Mouse (Mus musculus) cerebellum, adult 11 months (tissue): ENCODE results near the gene Dbnl.

Experiments used
- DNase-seq: peaks from one replicate; pipeline ENCODE4 v3.0.0; 2022

Gene Dbnl

DNA sequence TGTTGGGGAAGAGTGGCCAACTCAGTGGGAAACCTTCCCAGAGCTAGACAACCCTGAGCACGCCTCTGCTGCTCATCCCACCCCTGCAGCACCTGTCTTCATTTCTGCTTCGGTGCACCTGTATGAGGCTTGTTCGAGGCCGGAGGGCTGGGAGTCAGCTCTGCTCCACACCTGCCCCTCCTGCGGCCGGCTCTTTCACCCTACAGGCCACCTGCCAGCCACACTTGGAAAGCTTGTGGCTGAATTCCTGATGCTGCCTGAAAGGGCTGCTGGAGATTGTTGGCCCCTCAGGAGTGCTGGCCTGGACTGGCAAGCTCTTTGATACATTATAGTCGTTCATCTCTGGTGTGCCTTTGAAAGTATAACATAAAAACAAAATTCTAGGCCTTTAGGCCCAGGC, 52.1 kb downstream of the Dbnl start:
- DNase-seq: no peak

DNA sequence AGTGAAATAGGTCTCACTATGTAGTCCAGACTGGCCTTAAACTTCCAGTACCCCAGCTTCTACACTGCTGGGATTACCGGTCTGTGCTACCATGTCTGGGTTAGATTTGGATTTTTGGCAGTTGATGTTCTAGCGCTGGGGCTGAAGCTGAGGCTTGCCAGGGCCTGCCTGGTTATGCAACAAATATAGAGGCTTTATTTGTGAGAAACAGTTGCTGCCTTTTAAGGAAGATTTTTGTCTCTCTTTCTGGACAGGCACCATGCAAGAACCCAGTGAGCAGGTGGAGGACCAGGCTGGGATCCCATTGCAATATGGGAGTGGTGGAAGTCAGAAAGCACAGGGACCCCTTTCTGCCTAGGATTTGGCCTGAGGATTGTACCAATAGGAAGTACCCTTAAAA, 53.5 kb downstream of the Dbnl start:
- no peak for DNase-seq

DNA sequence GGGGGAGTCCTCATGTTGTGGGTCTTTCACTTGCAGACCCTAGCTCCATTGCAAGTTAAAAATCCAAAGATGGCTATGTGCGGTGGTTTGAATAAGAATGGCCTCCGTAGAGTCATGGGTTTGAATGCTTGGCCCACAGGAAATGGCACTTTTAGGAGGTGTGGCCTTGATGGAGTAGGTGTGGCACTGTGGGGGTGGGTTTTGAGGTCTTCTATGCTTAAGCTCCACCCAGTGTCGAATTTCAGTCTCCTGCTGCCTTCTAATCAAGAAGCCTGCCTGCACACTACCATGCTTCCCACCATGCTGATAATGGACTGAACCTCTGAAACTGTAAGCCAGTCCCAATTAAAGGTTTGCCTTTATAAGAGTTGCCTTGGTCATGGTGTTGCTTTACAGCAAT, 54.8 kb downstream of the Dbnl start:
- DNase-seq: no peak

DNA sequence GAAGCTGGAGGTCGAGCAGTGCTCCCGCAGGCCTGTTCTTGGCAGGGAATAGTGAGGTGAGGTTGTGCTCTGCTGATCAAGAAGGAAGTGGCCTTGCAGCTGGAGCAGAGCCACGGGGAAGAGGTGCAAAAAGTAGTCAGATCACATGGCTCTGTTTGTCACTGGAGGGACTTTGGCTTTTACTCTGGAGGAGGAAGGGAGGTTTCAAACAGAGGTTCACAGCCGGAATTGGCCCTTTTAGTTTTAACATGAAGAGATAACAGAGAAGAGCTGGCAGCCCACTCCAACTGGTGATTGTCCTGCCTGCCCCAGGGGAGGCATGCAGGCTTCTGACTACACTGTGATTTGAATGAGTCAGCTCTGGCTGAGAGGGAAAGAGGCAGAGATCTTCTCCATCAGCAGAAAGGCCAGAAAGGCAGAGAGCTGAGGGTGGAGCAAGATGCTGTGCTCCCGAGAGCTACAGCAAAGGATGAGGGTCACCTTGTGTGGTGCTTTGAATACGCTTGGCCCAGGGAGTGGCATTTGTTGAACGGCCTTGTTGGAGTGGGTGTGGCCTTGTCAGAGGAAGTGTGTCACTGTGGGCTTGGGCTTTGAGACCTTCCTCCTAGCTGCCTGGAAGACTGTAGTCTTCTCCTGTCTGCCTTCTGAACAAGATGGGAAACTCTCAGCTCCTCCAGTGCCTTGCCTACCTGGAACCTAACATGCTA, 58.5 kb downstream of the Dbnl start:
- no peak for DNase-seq

DNA sequence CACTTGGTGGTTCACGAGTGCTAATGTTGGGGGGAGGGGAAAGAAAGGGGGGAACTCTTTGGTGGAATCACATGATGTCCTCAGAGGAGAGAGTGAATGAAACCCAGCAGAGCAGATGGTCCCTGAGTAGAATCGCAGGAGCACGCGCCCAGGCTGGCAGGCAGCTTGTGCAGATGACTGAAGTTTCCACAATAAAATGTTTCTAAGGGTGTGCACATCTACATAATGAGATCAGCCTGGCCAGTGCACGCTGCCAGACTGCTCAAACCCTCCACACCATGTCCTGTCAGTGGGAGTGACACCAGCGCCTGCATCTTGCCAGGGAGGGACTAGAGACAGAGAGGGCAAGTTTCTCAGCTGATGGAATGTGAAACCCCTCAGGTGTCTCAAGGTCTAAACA, 60.5 kb downstream of the Dbnl start:
- DNase-seq: no peak

DNA sequence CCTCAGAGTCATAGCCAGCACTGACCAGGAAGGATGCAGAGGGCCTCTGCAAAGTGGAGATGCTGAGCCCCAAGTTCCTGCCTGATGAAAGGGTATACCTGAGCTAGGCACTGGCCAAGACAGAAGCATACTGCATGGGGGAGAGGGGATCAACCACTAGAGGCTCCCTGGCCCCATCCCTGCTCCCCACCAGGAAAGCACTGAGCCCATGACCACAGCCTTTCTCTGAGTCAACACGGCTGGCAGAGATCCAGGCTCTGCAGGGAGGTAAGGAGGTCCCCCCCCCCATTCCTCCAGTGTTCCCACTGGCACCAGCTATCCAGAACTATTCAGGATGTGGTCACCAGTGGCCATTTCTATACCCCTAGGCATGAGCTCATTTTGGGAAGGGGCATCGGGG, 61.0 kb downstream of the Dbnl start:
- DNase-seq: no peak

DNA sequence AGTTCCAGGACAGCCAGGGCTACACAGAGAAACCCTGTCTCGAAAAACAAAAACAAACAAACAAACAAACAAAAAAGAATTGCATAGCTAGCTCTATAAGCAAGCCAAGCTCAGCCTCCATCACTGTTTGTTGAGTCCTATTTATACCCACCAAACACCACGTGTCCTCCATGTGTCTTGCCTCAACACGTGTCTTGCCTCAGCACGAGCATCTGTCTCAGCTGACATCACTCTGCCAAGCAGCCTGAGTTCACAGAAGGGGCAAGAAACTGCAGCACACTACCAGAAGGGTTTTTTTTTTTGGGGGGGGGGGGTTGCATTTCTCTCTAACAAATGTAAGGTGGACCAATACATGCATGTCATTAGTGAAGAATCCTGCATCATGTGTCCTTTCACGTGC, 62.2 kb downstream of the Dbnl start:
- no peak for DNase-seq
